Mouse (Mus musculus) heart, postnatal 0 days (tissue): ENCODE results near the gene Olfr1513.

Experiments used
- CTCF ChIP-seq: IDR thresholded peaks from 2 replicates; pipeline ENCODE4 v1.5.1; 2016; ENCODE audit warnings: antibody characterized with exemption, control low read depth, low read depth
- EP300 ChIP-seq: IDR thresholded peaks from 2 replicates; pipeline ENCODE4 v1.6.1; 2016; ENCODE audit warnings: antibody characterized with exemption, low read depth

DNA sequence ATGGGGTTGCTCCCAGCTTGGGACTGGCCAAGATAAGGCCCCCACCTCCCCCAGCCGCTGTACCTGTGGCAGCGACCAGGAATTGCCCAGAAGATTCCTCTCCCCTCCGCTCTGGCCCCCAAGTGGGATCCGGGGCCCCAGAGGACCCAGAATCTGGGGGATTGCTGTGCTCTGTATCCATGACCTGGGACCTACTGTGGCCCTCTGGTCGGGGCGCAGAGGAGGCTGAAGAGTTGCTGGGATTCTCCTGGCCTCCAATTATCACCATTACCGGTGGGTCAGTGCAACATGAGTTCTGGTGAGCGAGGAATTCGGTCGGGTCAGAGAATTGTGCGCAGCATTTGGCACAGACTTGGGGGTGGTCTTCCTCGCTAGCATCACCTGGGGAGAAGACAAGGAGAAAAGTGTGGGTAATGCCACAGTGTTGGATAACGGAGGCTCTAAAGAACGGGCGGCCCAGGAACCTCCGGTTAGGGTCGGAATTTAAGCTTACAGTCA, 40.9 kb downstream of the Olfr1513 start:
- TF ChIP-seq CTCF (no peak), EP300 (no peak)
